Mouse (Mus musculus): ENCODE data around the gene Cacna1a. TPM values are rescaled to one million over a fixed set of nuclear protein-coding genes. Genes with fewer than 3 reads are reported as not detected.

Gene Cacna1a
- polyA plus RNA-seq, 1 experiment from 2014 or later: 6.6 TPM

DNA sequence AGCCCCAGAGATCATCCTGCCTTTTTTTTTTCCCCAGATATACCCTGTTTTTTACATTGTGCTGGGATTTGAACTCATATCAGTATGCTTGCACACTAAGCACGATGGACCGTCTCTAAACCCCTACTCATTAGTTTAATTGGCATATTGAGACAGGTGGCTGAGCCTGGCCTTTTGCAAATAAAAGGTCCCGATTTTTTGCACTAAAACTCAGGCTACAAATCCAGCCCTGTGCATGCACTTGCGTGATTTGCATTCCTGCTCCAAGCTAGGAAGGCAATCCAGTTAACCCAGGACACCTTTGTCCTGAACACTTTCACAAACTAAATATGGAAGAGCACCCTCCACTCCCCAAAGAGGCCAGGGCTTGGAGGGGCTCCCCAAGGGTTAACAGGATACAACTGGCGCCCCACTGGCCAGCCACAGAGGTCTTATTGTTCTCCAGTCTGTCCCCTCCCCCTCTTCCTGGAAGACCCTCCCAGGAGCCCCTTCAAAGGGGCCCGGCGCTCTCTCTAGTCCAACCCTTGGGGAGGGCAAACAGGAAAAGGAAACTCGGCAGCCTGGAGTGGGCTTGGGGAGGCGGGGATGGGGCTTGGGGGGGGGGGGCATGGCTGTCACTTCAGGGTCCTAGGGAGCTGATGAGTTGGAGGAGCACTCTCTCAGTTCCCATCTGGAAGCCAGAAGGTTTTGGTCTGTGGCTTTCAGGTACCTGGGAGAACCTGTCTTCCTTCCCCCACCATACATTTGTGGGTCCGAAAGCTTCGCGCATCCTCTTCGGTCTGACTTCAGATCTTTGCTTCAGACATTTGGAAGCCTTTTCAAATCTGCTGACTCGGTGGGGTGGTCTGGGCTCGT is 267.3 kb downstream of the Cacna1a start:
- H3K4me1 ChIP-seq (replicated peaks; ENCODE audit: insufficient read depth, low read length): peaks cover 38% of the 10 kb centered on the region
- no peak for TF ChIP-seq CTCF (IDR thresholded peaks at IDR 0.05; ENCODE audit: low read depth)
- peak overlapping the region; percentile 33 for H3K4me3 ChIP-seq (replicated peaks; ENCODE audit: low read depth, low read length)
- peak overlapping the region; percentile 93 for H3K27ac ChIP-seq
- H3K27me3 ChIP-seq (ENCODE audit: insufficient read depth, low read length): no peaks in the 10 kb centered on the region
- peak; percentile 40 for ATAC-seq (replicated peaks; ENCODE audit: low FRiP score, low read depth)
- no peaks in the 10 kb centered on the region for H3K9me3 ChIP-seq (replicated peaks; ENCODE audit: low read length)
- H3K36me3 ChIP-seq (ENCODE audit: insufficient read depth, low read length): no peaks in the 10 kb centered on the region
- peak overlapping the region; percentile 68 for H3K4me2 ChIP-seq (ENCODE audit: low read length)
- 6% methylated on average over 14 of the region's 15 CpGs for WGBS
- peak; percentile 86 for DNase-seq (ENCODE audit: low spot score)
- peak overlapping the region; percentile 62 for H3K9ac ChIP-seq (ENCODE audit: low read depth, low read length)

DNA sequence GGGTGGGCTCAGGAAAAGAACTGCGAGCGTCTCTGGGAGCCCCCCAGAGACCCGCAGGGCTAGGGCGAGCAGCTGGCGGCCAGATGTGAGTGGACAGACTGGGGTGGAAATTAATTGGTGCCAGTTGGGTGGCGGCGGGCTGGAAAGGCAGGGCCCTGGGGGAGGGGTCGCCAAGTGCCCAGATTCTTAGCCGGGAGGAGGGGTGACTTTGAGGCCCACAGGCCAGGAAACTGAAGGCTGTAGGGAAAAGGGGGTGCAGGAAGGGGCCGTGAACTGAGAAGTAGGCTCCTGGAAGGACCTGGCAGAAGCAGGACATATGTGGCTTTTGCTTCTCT is 267.9 kb downstream of the Cacna1a start:
- under 1% methylated on average over 10 of the region's 10 CpGs for WGBS
- Histone ChIP-seq H3K27ac (peak overlapping the region; percentile 93), H3K4me3 (replicated peaks; ENCODE audit: low read depth, low read length) (peak overlapping the region; percentile 33), H3K27me3 (ENCODE audit: insufficient read depth, low read length) (no peaks in the 10 kb centered on the region), H3K9me3 (replicated peaks; ENCODE audit: low read length) (no peaks in the 10 kb centered on the region), H3K9ac (ENCODE audit: low read depth, low read length) (peak overlapping the region; percentile 62), H3K4me2 (ENCODE audit: low read length) (peak overlapping the region; percentile 68), H3K4me1 (replicated peaks; ENCODE audit: insufficient read depth, low read length) (peaks cover 40% of the 10 kb centered on the region), H3K36me3 (ENCODE audit: insufficient read depth, low read length) (no peaks in the 10 kb centered on the region)
- TF ChIP-seq CTCF (IDR thresholded peaks at IDR 0.05; ENCODE audit: low read depth): no peak; the same call in 1 of the 2 replicates
- ATAC-seq (replicated peaks; ENCODE audit: low FRiP score, low read depth): peak; percentile 3; the same call in 1 of the 2 replicates
- peak; percentile 55 for DNase-seq (ENCODE audit: low spot score)

DNA sequence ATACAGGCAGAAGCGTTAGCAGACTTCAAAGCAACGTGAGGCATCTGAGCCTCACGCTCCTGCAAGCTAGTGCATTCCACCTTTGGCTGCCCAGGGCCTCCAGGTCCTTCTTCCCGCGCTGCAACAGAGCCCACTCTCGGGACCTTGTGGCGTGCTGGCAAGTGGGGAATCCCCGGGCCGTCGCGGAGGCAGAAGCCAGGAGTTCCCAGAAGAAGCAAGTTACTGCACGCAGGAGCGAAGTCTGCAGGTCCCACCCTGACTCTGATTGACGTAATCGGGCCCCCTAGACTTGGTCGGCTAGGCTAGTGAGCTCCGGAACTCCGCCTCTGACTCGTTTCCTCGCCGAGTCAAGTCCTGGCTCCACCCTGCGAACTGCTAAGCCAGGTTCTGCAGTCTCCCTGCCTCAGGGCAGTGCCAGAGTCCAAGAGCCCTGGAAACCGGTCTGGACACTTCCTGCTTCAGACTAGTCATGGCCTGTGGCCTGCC is 268.4 kb downstream of the Cacna1a start:
- TF ChIP-seq CTCF (IDR thresholded peaks at IDR 0.05; ENCODE audit: low read depth): no peak
- Histone ChIP-seq H3K27me3 (ENCODE audit: insufficient read depth, low read length) (no peaks in the 10 kb centered on the region), H3K9me3 (replicated peaks; ENCODE audit: low read length) (no peaks in the 10 kb centered on the region), H3K36me3 (ENCODE audit: insufficient read depth, low read length) (no peaks in the 10 kb centered on the region), H3K9ac (ENCODE audit: low read depth, low read length) (peak overlapping the region; percentile 62), H3K4me3 (replicated peaks; ENCODE audit: low read depth, low read length) (peak overlapping the region; percentile 33), H3K4me2 (ENCODE audit: low read length) (peak overlapping the region; percentile 68), H3K4me1 (replicated peaks; ENCODE audit: insufficient read depth, low read length) (peaks cover 40% of the 10 kb centered on the region), H3K27ac (peak overlapping the region; percentile 93)
- ATAC-seq (replicated peaks; ENCODE audit: low FRiP score, low read depth) (peak; percentile 79), DNase-seq (ENCODE audit: low spot score) (peak; percentile 91)
- 3% methylated on average over 23 of the region's 23 CpGs for WGBS

DNA sequence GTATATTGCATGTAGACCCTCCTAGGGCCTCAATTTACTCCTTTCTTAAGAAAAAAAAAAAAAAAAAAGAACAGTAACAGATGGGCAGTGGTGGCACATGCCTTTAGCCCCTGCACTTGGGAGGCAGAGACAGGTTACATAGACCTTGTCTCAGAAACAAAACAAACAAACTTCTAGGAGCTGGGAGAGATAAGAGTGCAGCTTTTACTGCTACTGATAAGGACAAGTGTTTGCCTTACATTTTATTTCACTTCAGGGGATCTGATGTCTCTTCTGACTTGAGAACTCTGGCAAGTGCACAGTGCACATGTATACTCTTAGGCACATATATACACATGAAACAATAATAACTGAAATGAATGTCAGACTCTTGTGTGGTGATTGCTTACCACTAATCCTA is 269.0 kb downstream of the Cacna1a start:
- Histone ChIP-seq H3K9me3 (replicated peaks; ENCODE audit: low read length) (no peaks in the 10 kb centered on the region), H3K27ac (peak overlapping the region; percentile 93), H3K4me3 (replicated peaks; ENCODE audit: low read depth, low read length) (peak overlapping the region; percentile 33), H3K9ac (ENCODE audit: low read depth, low read length) (peak overlapping the region; percentile 62; the same call in 1 of the 2 replicates), H3K36me3 (ENCODE audit: insufficient read depth, low read length) (no peaks in the 10 kb centered on the region), H3K4me2 (ENCODE audit: low read length) (peak overlapping the region; percentile 68), H3K27me3 (ENCODE audit: insufficient read depth, low read length) (no peaks in the 10 kb centered on the region), H3K4me1 (replicated peaks; ENCODE audit: insufficient read depth, low read length) (peaks cover 40% of the 10 kb centered on the region)
- TF ChIP-seq CTCF (IDR thresholded peaks at IDR 0.05; ENCODE audit: low read depth): no peak
- DNase-seq (ENCODE audit: low spot score) (no peak), ATAC-seq (replicated peaks; ENCODE audit: low FRiP score, low read depth) (no peak)

DNA sequence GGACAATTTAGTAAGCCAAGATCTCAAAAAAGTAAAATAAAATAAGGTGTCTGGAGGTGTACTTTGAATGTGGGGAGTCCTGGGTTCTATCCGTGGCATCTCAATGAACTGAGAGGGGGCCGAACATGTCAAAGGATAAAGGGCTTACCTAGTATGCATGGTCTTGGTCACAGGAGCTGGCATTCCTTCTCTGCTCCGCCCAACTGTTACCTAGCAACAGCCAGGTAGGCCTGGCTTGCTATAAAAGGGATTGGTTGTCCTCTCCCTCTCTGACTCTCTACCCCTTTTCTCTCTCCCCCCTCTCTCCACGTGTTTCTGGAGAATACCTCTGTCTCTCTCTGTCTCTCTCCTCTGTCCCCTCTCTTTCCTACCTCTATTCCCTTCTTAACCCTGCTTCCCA is 269.4 kb downstream of the Cacna1a start:
- peak overlapping the region; percentile 68; the same call in 1 of the 2 replicates for H3K4me2 ChIP-seq (ENCODE audit: low read length)
- H3K9ac ChIP-seq (ENCODE audit: low read depth, low read length): no peak overlapping the region
- no peaks in the 10 kb centered on the region for H3K36me3 ChIP-seq (ENCODE audit: insufficient read depth, low read length)
- peaks cover 40% of the 10 kb centered on the region for H3K4me1 ChIP-seq (replicated peaks; ENCODE audit: insufficient read depth, low read length)
- no peaks in the 10 kb centered on the region for H3K27me3 ChIP-seq (ENCODE audit: insufficient read depth, low read length)
- WGBS: 58% methylated on average over 4 of the region's 4 CpGs
- peak overlapping the region; percentile 93 for H3K27ac ChIP-seq
- no peak for ATAC-seq (replicated peaks; ENCODE audit: low FRiP score, low read depth)
- DNase-seq (ENCODE audit: low spot score): no peak
- no peak for TF ChIP-seq CTCF (IDR thresholded peaks at IDR 0.05; ENCODE audit: low read depth)
- no peak overlapping the region for H3K4me3 ChIP-seq (replicated peaks; ENCODE audit: low read depth, low read length)
- no peaks in the 10 kb centered on the region for H3K9me3 ChIP-seq (replicated peaks; ENCODE audit: low read length)

DNA sequence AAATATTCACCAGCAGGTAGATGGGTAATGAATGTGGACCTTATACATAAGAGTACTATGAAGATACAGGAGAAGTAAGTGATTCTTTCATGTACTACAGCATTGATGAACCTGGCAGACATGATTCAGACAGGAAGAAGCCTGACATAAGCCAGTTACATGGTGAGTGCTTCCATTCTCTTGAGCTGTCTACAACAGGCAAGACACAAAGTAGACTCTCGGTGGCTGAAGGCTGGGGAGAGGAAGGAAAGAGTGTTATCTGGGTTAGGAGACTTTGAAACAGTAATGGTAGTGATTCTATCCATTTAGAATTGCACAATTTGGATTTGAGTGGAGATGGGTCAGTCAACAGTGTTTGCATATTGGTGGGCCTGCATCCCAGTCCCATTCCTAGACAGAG is 270.7 kb downstream of the Cacna1a start:
- no peak overlapping the region for H3K4me3 ChIP-seq (replicated peaks; ENCODE audit: low read depth, low read length)
- H3K9ac ChIP-seq (ENCODE audit: low read depth, low read length): no peak overlapping the region
- H3K9me3 ChIP-seq (replicated peaks; ENCODE audit: low read length): no peaks in the 10 kb centered on the region
- H3K4me1 ChIP-seq (replicated peaks; ENCODE audit: insufficient read depth, low read length): peaks cover 47% of the 10 kb centered on the region
- ATAC-seq (replicated peaks; ENCODE audit: low FRiP score, low read depth) (no peak), DNase-seq (ENCODE audit: low spot score) (no peak)
- H3K4me2 ChIP-seq (ENCODE audit: low read length): no peak overlapping the region
- H3K27me3 ChIP-seq (ENCODE audit: insufficient read depth, low read length): no peaks in the 10 kb centered on the region
- 67% methylated on average over 1 of the region's 1 CpGs for WGBS
- H3K27ac ChIP-seq: peak overlapping the region; percentile 95
- no peaks in the 10 kb centered on the region for H3K36me3 ChIP-seq (ENCODE audit: insufficient read depth, low read length)
- TF ChIP-seq CTCF (IDR thresholded peaks at IDR 0.05; ENCODE audit: low read depth): no peak
